Mouse (Mus musculus) myocyte (in vitro differentiated cells): ENCODE measurements at regions not wholly inside any gene's neighbourhood (a gene's known extent, or its start where the extent isn't known, plus 50 kb on each side); places are given as distances from the start of the nearest gene placed in this dataset.

Experiments used
- H3K27me3 ChIP-seq: one replicate; pipeline ENCODE4 v1.6.1; 2011; ENCODE audit not compliant: control insufficient read depth, insufficient read depth, insufficient read length
- H3K36me3 ChIP-seq: one replicate; pipeline ENCODE4 v1.6.1; 2011; ENCODE audit not compliant: control insufficient read depth, insufficient read depth
- H3K4me2 ChIP-seq: one replicate; pipeline ENCODE4 v1.6.1; 2011; ENCODE audit warnings: low read depth, control low read depth
- H3K4me3 ChIP-seq: one replicate; pipeline ENCODE4 v1.5.1; 2011; ENCODE audit warnings: mild to moderate bottlenecking, control low read depth, moderate library complexity
- H3K79me2 ChIP-seq: one replicate; pipeline ENCODE4 v1.6.1; 2011; ENCODE audit not compliant: control insufficient read depth, insufficient read depth
- H3ac ChIP-seq: one replicate; pipeline ENCODE4 v1.6.1; 2011; ENCODE audit not compliant: control insufficient read depth, insufficient read length
- CEBPB ChIP-seq: IDR thresholded peaks from 2 replicates; pipeline ENCODE4 v1.6.1; 2011; ENCODE audit warnings: mild to moderate bottlenecking, moderate library complexity; ENCODE audit not compliant: poor library complexity, insufficient read depth, severe bottlenecking
- E2F4 ChIP-seq: IDR thresholded peaks from one replicate; pipeline ENCODE4 v1.6.1; 2011; ENCODE audit warnings: mild to moderate bottlenecking, control low read depth, moderate library complexity; ENCODE audit not compliant: insufficient read depth
- MAX ChIP-seq: IDR thresholded peaks from one replicate; pipeline ENCODE4 v1.6.1; 2011; ENCODE audit warnings: low read depth, mild to moderate bottlenecking, control low read depth
- MYOD1 ChIP-seq, 3 experiments: IDR thresholded peaks; one replicate each; pipeline ENCODE4 v1.6.1; 2011; ENCODE audit warnings: control low read depth in 2 of 3, low read depth in 2 of 3, mild to moderate bottlenecking in 2 of 3, moderate library complexity in 1 of 3; ENCODE audit not compliant: insufficient read length in 2 of 3, control insufficient read depth in 1 of 3
- MYOG ChIP-seq, 3 experiments: IDR thresholded peaks; one replicate each; pipeline ENCODE4 v1.6.1; 2011; ENCODE audit warnings: control low read depth in 2 of 3, low read depth in 2 of 3, mild to moderate bottlenecking in 2 of 3; ENCODE audit not compliant: insufficient read length in 2 of 3, control insufficient read depth in 1 of 3, insufficient read depth in 1 of 3
- POLR2A ChIP-seq: IDR thresholded peaks from one replicate; pipeline ENCODE4 v1.6.1; 2011; ENCODE audit warnings: low read depth, mild to moderate bottlenecking, control low read depth, moderate library complexity; ENCODE audit not compliant: insufficient read length
- POLR2AphosphoS2 ChIP-seq: IDR thresholded peaks from one replicate; pipeline ENCODE4 v1.6.1; 2011; ENCODE audit warnings: low read depth, control low read depth; ENCODE audit not compliant: insufficient read length
- REST ChIP-seq: IDR thresholded peaks from one replicate; pipeline ENCODE4 v1.6.1; 2011; ENCODE audit warnings: mild to moderate bottlenecking, control low read depth, moderate library complexity; ENCODE audit not compliant: insufficient read depth, insufficient read length
- SRF ChIP-seq: IDR thresholded peaks from one replicate; pipeline ENCODE4 v1.6.1; 2011; ENCODE audit warnings: low read depth; ENCODE audit not compliant: control insufficient read depth, insufficient read length
- TCF12 ChIP-seq: IDR thresholded peaks from one replicate; pipeline ENCODE4 v1.6.1; 2011; ENCODE audit warnings: mild to moderate bottlenecking, control low read depth; ENCODE audit not compliant: poor library complexity, insufficient read depth, severe bottlenecking
- TCF3 ChIP-seq: IDR thresholded peaks from one replicate; pipeline ENCODE4 v1.6.1; 2011; ENCODE audit warnings: low read depth, control low read depth; ENCODE audit not compliant: insufficient read length
- USF1 ChIP-seq: IDR thresholded peaks from one replicate; pipeline ENCODE4 v1.6.1; 2011; ENCODE audit warnings: low read depth, mild to moderate bottlenecking, control low read depth, moderate library complexity

DNA sequence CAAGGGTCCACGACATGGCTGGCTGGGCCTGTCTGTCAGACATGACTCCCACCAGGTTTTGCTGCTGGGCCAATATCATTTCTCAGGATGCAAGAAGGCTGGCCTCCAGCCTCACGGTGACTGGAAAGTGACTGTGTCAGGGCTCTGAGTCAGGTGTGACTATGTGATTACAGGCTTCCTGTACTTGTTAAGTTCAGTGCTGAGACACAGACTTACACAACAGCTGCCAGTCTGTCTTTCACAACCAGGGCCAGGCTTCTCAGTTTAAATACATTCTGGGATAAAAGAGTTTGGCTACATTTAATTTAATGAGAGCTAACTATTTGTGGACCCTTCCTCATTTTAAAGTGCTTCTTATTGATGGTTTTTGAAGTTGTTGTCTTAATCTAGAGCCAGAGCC lies 75.3 kb downstream of the Mtx3 start:
- TF ChIP-seq POLR2AphosphoS2 (no peak), TCF12 (no peak), MYOG (IDR thresholded peaks at IDR 0.05; ENCODE audit: control insufficient read depth in 1 of 3, insufficient read depth in 1 of 3, insufficient read length in 2 of 3, low read depth in 2 of 3) (no peak), POLR2A (no peak), USF1 (no peak), REST (no peak), SRF (no peak), MYOD1 (IDR thresholded peaks at IDR 0.05; ENCODE audit: control insufficient read depth in 1 of 3, insufficient read length in 2 of 3, low read depth in 2 of 3) (no peak), TCF3 (no peak), E2F4 (no peak), CEBPB (no peak), MAX (no peak)
- H3K36me3 ChIP-seq: no peaks in the 10 kb centered on the region
- no peak overlapping the region for H3ac ChIP-seq
- no peaks in the 10 kb centered on the region for H3K79me2 ChIP-seq
- H3K4me3 ChIP-seq: no peak overlapping the region
- H3K4me2 ChIP-seq: no peak overlapping the region
- H3K27me3 ChIP-seq: peaks cover 6% of the 10 kb centered on the region

DNA sequence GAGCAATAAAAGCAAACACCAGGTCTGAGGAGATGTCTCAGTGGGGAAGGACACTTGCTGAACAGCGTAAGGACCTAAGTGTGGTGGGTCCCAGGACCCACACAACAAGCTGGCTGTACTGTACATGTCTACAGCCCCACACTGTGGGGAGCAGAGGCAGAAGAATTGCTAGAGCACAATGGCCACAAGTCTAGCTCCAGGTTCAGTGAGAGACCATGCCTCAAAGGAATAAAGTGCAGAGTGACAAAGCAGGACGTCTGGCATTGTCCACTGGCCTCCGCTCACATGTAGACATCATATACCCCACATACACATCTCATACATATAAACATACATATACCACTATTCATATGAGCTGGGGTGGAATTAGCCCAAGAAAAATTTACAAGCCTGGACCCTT lies 77.4 kb downstream of the Mtx3 start:
- no peak overlapping the region for H3K4me2 ChIP-seq
- no peaks in the 10 kb centered on the region for H3K36me3 ChIP-seq
- H3K27me3 ChIP-seq: peaks cover 6% of the 10 kb centered on the region
- no peak for TF ChIP-seq POLR2A
- no peak for TF ChIP-seq REST
- TF ChIP-seq POLR2AphosphoS2: no peak
- TF ChIP-seq SRF: no peak
- no peak for TF ChIP-seq USF1
- no peak for TF ChIP-seq CEBPB
- TF ChIP-seq MYOD1 (IDR thresholded peaks at IDR 0.05; ENCODE audit: control insufficient read depth in 1 of 3, insufficient read length in 2 of 3, low read depth in 2 of 3): no peak
- no peak for TF ChIP-seq E2F4
- TF ChIP-seq TCF3: no peak
- TF ChIP-seq MYOG (IDR thresholded peaks at IDR 0.05; ENCODE audit: control insufficient read depth in 1 of 3, insufficient read depth in 1 of 3, insufficient read length in 2 of 3, low read depth in 2 of 3): no peak
- TF ChIP-seq MAX: no peak
- TF ChIP-seq TCF12: no peak
- H3K79me2 ChIP-seq: no peaks in the 10 kb centered on the region
- H3K4me3 ChIP-seq: no peak overlapping the region
- H3ac ChIP-seq: no peak overlapping the region

- no peak for TF ChIP-seq TCF12
- TF ChIP-seq TCF3: no peak
- no peak for TF ChIP-seq POLR2A
- TF ChIP-seq MAX: no peak
- TF ChIP-seq E2F4: no peak
- TF ChIP-seq USF1: no peak
- TF ChIP-seq MYOD1 (IDR thresholded peaks at IDR 0.05; ENCODE audit: control insufficient read depth in 1 of 3, insufficient read length in 2 of 3, low read depth in 2 of 3): no peak
- TF ChIP-seq SRF: no peak
- TF ChIP-seq REST: no peak
- no peak for TF ChIP-seq POLR2AphosphoS2
- TF ChIP-seq CEBPB: no peak
- no peak for TF ChIP-seq MYOG (IDR thresholded peaks at IDR 0.05; ENCODE audit: control insufficient read depth in 1 of 3, insufficient read depth in 1 of 3, insufficient read length in 2 of 3, low read depth in 2 of 3)
- Histone ChIP-seq H3K27me3 (peaks cover 6% of the 10 kb centered on the region), H3ac (no peak overlapping the region), H3K4me2 (no peak overlapping the region), H3K79me2 (no peaks in the 10 kb centered on the region), H3K4me3 (no peak overlapping the region), H3K36me3 (no peaks in the 10 kb centered on the region)
These were observed 78.9 kb downstream of the Mtx3 start for GRCm38 (mm10) chr13:92923496-92923895.

DNA sequence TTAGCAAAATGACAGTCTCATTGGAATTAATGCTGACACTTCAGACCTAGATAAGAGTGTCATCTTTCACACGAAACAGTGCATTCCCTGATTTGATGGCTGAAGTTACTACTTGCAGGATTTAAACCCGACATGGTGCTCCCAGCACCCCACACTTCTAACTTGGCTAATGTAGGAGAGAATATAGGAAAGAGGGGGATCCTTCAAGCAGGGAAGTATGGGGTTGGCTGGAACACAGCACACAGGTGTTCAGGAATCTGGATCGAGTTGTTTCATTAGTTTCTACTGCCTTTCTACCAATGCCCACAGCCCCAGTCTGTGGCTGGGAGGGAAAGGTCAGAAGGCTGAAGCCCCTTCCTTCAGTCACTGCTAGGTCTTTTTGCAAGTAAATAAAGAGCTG lies 79.5 kb downstream of the Mtx3 start:
- H3K4me2 ChIP-seq: no peak overlapping the region
- H3K4me3 ChIP-seq: no peak overlapping the region
- TF ChIP-seq POLR2AphosphoS2 (no peak), MYOG (IDR thresholded peaks at IDR 0.05; ENCODE audit: control insufficient read depth in 1 of 3, insufficient read depth in 1 of 3, insufficient read length in 2 of 3, low read depth in 2 of 3) (no peak), CEBPB (no peak), TCF12 (no peak), POLR2A (no peak), TCF3 (no peak), MAX (no peak), MYOD1 (IDR thresholded peaks at IDR 0.05; ENCODE audit: control insufficient read depth in 1 of 3, insufficient read length in 2 of 3, low read depth in 2 of 3) (no peak)
- no peaks in the 10 kb centered on the region for H3K79me2 ChIP-seq
- H3K27me3 ChIP-seq: peaks cover 6% of the 10 kb centered on the region
- H3ac ChIP-seq: no peak overlapping the region
- no peaks in the 10 kb centered on the region for H3K36me3 ChIP-seq

DNA sequence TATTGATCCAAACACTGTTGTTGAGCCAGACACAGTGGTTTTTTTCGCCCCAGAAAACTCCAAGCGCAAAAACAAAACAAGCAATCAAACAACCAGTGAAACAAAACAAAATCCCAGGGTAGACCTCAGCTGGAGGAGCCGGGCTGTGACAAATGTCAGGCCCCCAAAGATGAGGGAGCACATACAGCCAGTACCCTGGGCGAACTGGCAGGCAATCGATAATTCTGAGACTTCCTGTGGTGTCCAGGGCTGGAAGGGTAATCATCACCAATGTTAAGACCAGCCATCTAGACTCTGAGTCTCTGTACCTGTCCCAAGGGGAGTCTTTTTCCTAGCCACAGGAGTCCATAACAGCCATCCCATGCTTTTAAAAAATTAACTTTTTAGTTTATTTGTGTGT lies 80.6 kb downstream of the Mtx3 start:
- no peak for TF ChIP-seq TCF3
- no peak for TF ChIP-seq POLR2A
- TF ChIP-seq POLR2AphosphoS2: no peak
- no peak for TF ChIP-seq CEBPB
- TF ChIP-seq MYOD1 (IDR thresholded peaks at IDR 0.05; ENCODE audit: control insufficient read depth in 1 of 3, insufficient read length in 2 of 3, low read depth in 2 of 3): no peak
- TF ChIP-seq MYOG (IDR thresholded peaks at IDR 0.05; ENCODE audit: control insufficient read depth in 1 of 3, insufficient read depth in 1 of 3, insufficient read length in 2 of 3, low read depth in 2 of 3): no peak
- TF ChIP-seq REST: no peak
- TF ChIP-seq TCF12: no peak
- Histone ChIP-seq H3ac (no peak overlapping the region), H3K36me3 (no peaks in the 10 kb centered on the region), H3K27me3 (peaks cover 6% of the 10 kb centered on the region), H3K4me2 (no peak overlapping the region), H3K4me3 (no peak overlapping the region), H3K79me2 (no peaks in the 10 kb centered on the region)
